Mouse (Mus musculus) kidney, postnatal 4 days (tissue): ENCODE data around the gene Osbp2.
A peak's percentile ranks its signal among the peaks of the same experiment; 100 is the strongest.

Source experiments
- DNase-seq, 2 experiments: peaks; one replicate each; pipeline ENCODE4 v3.0.0; 2021; ENCODE audit warnings: mixed read lengths in 2 of 2

Gene Osbp2

GRCm38 (mm10) chr11:3753897-3754296, 109.8 kb downstream of the Osbp2 start:
- peak in 1 of 2 experiments; percentile 27 for DNase-seq

- no peak for DNase-seq
Measured at GRCm38 (mm10) chr11:3752766-3753165, 110.9 kb downstream of the Osbp2 start.

- no peak for DNase-seq
Measured at GRCm38 (mm10) chr11:3749831-3750230, 113.9 kb downstream of the Osbp2 start.

GRCm38 (mm10) chr11:3742449-3742848, 121.3 kb downstream of the Osbp2 start:
- no peak for DNase-seq

- DNase-seq, result no peak
Measured at GRCm38 (mm10) chr11:3741183-3741582, 122.5 kb downstream of the Osbp2 start.

GRCm38 (mm10) chr11:3738778-3739177, 124.9 kb downstream of the Osbp2 start:
- no peak for DNase-seq

GRCm38 (mm10) chr11:3735715-3736114, 128.0 kb downstream of the Osbp2 start:
- no peak for DNase-seq

- DNase-seq, result no peak
Measured at GRCm38 (mm10) chr11:3733933-3734636, 129.6 kb downstream of the Osbp2 start.

GRCm38 (mm10) chr11:3731469-3731868, 132.2 kb downstream of the Osbp2 start:
- DNase-seq, result no peak

GRCm38 (mm10) chr11:3727438-3728105, 136.1 kb downstream of the Osbp2 start:
- DNase-seq, result no peak

GRCm38 (mm10) chr11:3725331-3726054, 138.2 kb downstream of the Osbp2 start:
- DNase-seq, result no peak

GRCm38 (mm10) chr11:3724726-3725125, 139.0 kb downstream of the Osbp2 start:
- DNase-seq, result no peak

GRCm38 (mm10) chr11:3723910-3724309, 139.8 kb downstream of the Osbp2 start:
- no peak for DNase-seq

- DNase-seq, result no peak
Measured at GRCm38 (mm10) chr11:3722861-3723260, 140.8 kb downstream of the Osbp2 start.

GRCm38 (mm10) chr11:3722036-3722435, 141.7 kb downstream of the Osbp2 start:
- no peak for DNase-seq

- DNase-seq, result peak in 1 of 2 experiments; percentile 13
Measured at GRCm38 (mm10) chr11:3716662-3717061, 147.0 kb downstream of the Osbp2 start.

GRCm38 (mm10) chr11:3714486-3714885, 149.2 kb downstream of the Osbp2 start:
- peak; percentile 81 to 83 for DNase-seq

- DNase-seq, result no peak
Measured at GRCm38 (mm10) chr11:3710203-3710602, 153.5 kb downstream of the Osbp2 start.

- no peak for DNase-seq
Measured at GRCm38 (mm10) chr11:3707057-3707456, 156.6 kb downstream of the Osbp2 start.

- DNase-seq, result no peak
Measured at GRCm38 (mm10) chr11:3704404-3704803, 159.3 kb downstream of the Osbp2 start.

- no peak for DNase-seq
Measured at GRCm38 (mm10) chr11:3703089-3703992, 160.4 kb downstream of the Osbp2 start.

- DNase-seq, result no peak
Measured at GRCm38 (mm10) chr11:3697441-3697840, 166.3 kb downstream of the Osbp2 start.
